Mouse (Mus musculus) heart, adult 2 months (tissue): ENCODE data around the gene Zfp988.
"Not testable (repeated sequence)": the region's sequence is repeated elsewhere in the genome, so short reads cannot be mapped to it uniquely, and the experiment has no call there.

Source experiments
- CTCF ChIP-seq: fragments of 200-600 bp; IDR thresholded peaks from 2 replicates; pipeline ENCODE4 v1.8.1; 2022; ENCODE audit warnings: antibody characterized with exemption, mild to moderate bottlenecking, moderate library complexity
- EP300 ChIP-seq: fragments of 200-500 bp; IDR thresholded peaks from 2 replicates; pipeline ENCODE4 v1.6.1; 2011; ENCODE audit warnings: low read depth, low read length, control low read depth; ENCODE audit not compliant: insufficient read depth

DNA sequence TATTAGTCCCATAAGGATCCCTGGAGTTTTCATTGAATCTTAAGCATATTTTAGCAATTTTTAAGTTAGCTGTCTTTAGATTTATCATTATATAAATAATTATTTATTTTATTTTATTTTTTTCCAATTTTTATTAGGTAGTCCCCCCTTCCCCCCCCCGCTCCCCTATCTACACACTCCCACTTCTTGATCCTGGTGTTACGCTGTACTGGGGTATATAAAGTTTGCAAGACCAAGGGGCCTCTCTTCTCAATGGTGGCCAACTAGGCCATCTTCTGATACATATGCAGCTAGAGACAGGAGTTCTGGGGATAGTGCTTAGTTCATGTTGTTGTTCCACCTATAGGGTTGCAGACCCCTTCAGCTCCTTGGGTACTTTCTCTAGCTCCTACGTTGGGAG lies 42.8 kb upstream of the Zfp988 start:
- TF ChIP-seq CTCF, EP300: not testable (repeated sequence)
